Mouse (Mus musculus): Measurements from ENCODE around the gene Zfyve21. TPM values are rescaled to one million over a fixed set of nuclear protein-coding genes. Genes with fewer than 3 reads are reported as not detected.
A peak's percentile ranks its signal among the peaks of the same experiment; 100 is the strongest.

Zfyve21 gene
- polyA plus RNA-seq, 1 experiment from 2014 or later: 42.9 TPM

DNA sequence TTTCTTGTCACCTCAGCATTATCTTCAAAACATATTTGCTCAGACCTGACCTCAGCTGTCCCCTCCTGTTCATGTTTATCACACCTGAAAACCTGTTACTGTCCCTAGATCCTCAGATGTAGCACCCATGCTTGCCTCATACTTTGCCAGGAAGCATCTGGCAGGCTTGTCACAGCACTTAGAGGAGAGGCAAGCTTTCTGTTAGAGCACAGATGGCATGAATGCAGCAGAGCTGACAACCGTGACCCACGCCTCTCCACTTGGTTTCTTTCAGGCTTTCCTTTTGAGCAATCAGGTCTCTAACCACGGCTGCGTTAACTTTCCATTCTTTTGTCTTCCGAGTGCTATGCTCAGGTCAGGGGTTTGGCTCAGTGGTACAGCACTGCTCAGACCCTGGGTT lies 15.5 kb downstream of the Zfyve21 start:
- H3K36me3 ChIP-seq: peaks cover 99% of the 10 kb centered on the region
- H3K9ac ChIP-seq: no peak overlapping the region
- no peaks in the 10 kb centered on the region for H3K9me3 ChIP-seq
- no peak for ATAC-seq (ENCODE audit: low FRiP score)
- WGBS: 48% methylated on average over 5 of the region's 5 CpGs
- H3K4me2 ChIP-seq: no peak overlapping the region
- H3K27me3 ChIP-seq: no peaks in the 10 kb centered on the region
- no peaks in the 10 kb centered on the region for H3K4me1 ChIP-seq (replicated peaks)
- H3K4me3 ChIP-seq: no peak overlapping the region
- H3K27ac ChIP-seq: no peak overlapping the region

- Histone ChIP-seq H3K4me3 (no peak overlapping the region), H3K9me3 (no peaks in the 10 kb centered on the region), H3K36me3 (peaks cover 99% of the 10 kb centered on the region), H3K27me3 (no peaks in the 10 kb centered on the region), H3K27ac (0 out of 2 replicates have a peak overlapping the region, but pooled peaks have one; percentile 14), H3K4me1 (replicated peaks) (no peaks in the 10 kb centered on the region), H3K4me2 (no peak overlapping the region), H3K9ac (no peak overlapping the region)
- WGBS: 82% methylated on average over 9 of the region's 9 CpGs
- no peak for ATAC-seq (ENCODE audit: low FRiP score)
Observed at GRCm38 (mm10) chr12:111829954-111830353, 16.0 kb downstream of the Zfyve21 start.

DNA sequence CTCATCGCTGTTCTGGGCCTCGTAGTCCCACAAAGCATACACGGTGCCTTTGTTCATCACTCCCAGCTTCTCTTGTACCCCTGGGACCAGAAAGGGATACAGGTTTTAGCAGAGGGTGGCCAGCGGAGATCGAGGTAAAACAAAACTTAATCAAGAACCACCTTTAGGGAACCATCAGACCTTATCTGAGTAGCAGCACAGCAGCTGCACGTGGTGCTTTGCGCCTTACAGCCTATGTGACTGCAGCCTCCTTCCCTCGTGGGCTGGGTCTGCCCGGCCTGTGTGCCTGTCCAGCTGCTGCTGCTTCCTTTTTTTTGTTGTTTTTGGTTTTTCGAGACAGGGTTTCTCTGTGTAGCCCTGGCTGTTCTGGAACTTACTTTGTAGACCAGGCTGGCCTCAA lies 16.4 kb downstream of the Zfyve21 start:
- no peaks in the 10 kb centered on the region for H3K4me1 ChIP-seq (replicated peaks)
- no peaks in the 10 kb centered on the region for H3K9me3 ChIP-seq
- no peak overlapping the region for H3K9ac ChIP-seq
- no peak overlapping the region for H3K4me3 ChIP-seq
- 90% methylated on average over 10 of the region's 10 CpGs for WGBS
- ATAC-seq (ENCODE audit: low FRiP score): no peak
- no peak overlapping the region for H3K4me2 ChIP-seq
- peaks cover 99% of the 10 kb centered on the region for H3K36me3 ChIP-seq
- H3K27ac ChIP-seq: 0 out of 2 replicates have a peak overlapping the region, but pooled peaks have one; percentile 14
- H3K27me3 ChIP-seq: no peaks in the 10 kb centered on the region

- no peak overlapping the region for H3K9ac ChIP-seq
- ATAC-seq (ENCODE audit: low FRiP score): no peak
- H3K27me3 ChIP-seq: no peaks in the 10 kb centered on the region
- H3K4me2 ChIP-seq: no peak overlapping the region
- H3K36me3 ChIP-seq: peaks cover 99% of the 10 kb centered on the region
- H3K4me1 ChIP-seq (replicated peaks): no peaks in the 10 kb centered on the region
- H3K27ac ChIP-seq: no peak overlapping the region
- no peaks in the 10 kb centered on the region for H3K9me3 ChIP-seq
- WGBS: 92% methylated on average over 5 of the region's 5 CpGs
- H3K4me3 ChIP-seq: no peak overlapping the region
Observed at GRCm38 (mm10) chr12:111832643-111833042, 18.7 kb downstream of the Zfyve21 start.

- ATAC-seq (ENCODE audit: low FRiP score): no peak
- Histone ChIP-seq H3K36me3 (peaks cover 99% of the 10 kb centered on the region), H3K9me3 (no peaks in the 10 kb centered on the region), H3K4me3 (no peak overlapping the region), H3K9ac (no peak overlapping the region), H3K4me2 (no peak overlapping the region), H3K27ac (no peak overlapping the region), H3K4me1 (replicated peaks) (no peaks in the 10 kb centered on the region), H3K27me3 (no peaks in the 10 kb centered on the region)
- 94% methylated on average over 10 of the region's 10 CpGs for WGBS
Observed at GRCm38 (mm10) chr12:111833457-111833856, 19.5 kb downstream of the Zfyve21 start.

- no peaks in the 10 kb centered on the region for H3K27me3 ChIP-seq
- no peak overlapping the region for H3K27ac ChIP-seq
- WGBS: 87% methylated on average over 15 of the region's 15 CpGs
- H3K4me2 ChIP-seq: no peak overlapping the region
- H3K4me3 ChIP-seq: no peak overlapping the region
- H3K9ac ChIP-seq: no peak overlapping the region
- H3K4me1 ChIP-seq (replicated peaks): no peaks in the 10 kb centered on the region
- peaks cover 42% of the 10 kb centered on the region for H3K36me3 ChIP-seq
- ATAC-seq (ENCODE audit: low FRiP score): no peak
- H3K9me3 ChIP-seq: no peaks in the 10 kb centered on the region
Observed at GRCm38 (mm10) chr12:111842565-111843433, 28.8 kb downstream of the Zfyve21 start.

GRCm38 (mm10) chr12:111843470-111843869 lies 29.5 kb downstream of the Zfyve21 start:
- no peaks in the 10 kb centered on the region for H3K27me3 ChIP-seq
- H3K4me3 ChIP-seq: no peak overlapping the region
- ATAC-seq (ENCODE audit: low FRiP score): no peak
- 73% methylated on average over 2 of the region's 2 CpGs for WGBS
- peaks cover 36% of the 10 kb centered on the region for H3K36me3 ChIP-seq
- H3K9me3 ChIP-seq: no peaks in the 10 kb centered on the region
- no peak overlapping the region for H3K27ac ChIP-seq
- no peak overlapping the region for H3K9ac ChIP-seq
- no peaks in the 10 kb centered on the region for H3K4me1 ChIP-seq (replicated peaks)
- no peak overlapping the region for H3K4me2 ChIP-seq

GRCm38 (mm10) chr12:111845953-111846352 lies 32.0 kb downstream of the Zfyve21 start:
- H3K9me3 ChIP-seq: no peaks in the 10 kb centered on the region
- peaks cover 13% of the 10 kb centered on the region for H3K36me3 ChIP-seq
- ATAC-seq (ENCODE audit: low FRiP score): no peak
- no peak overlapping the region for H3K4me3 ChIP-seq
- no peaks in the 10 kb centered on the region for H3K27me3 ChIP-seq
- no peaks in the 10 kb centered on the region for H3K4me1 ChIP-seq (replicated peaks)
- H3K27ac ChIP-seq: no peak overlapping the region
- 91% methylated on average over 4 of the region's 4 CpGs for WGBS
- no peak overlapping the region for H3K9ac ChIP-seq
- H3K4me2 ChIP-seq: no peak overlapping the region

GRCm38 (mm10) chr12:111846815-111847214 lies 32.8 kb downstream of the Zfyve21 start:
- ATAC-seq (ENCODE audit: low FRiP score): no peak
- Histone ChIP-seq H3K4me2 (no peak overlapping the region), H3K36me3 (peaks cover 10% of the 10 kb centered on the region), H3K4me1 (replicated peaks) (no peaks in the 10 kb centered on the region), H3K9ac (no peak overlapping the region), H3K27ac (no peak overlapping the region), H3K9me3 (no peaks in the 10 kb centered on the region), H3K4me3 (no peak overlapping the region), H3K27me3 (no peaks in the 10 kb centered on the region)
- WGBS: 86% methylated on average over 10 of the region's 10 CpGs

- Histone ChIP-seq H3K27me3 (no peaks in the 10 kb centered on the region), H3K4me1 (replicated peaks) (no peaks in the 10 kb centered on the region), H3K4me2 (no peak overlapping the region), H3K9ac (no peak overlapping the region), H3K36me3 (peaks cover under 1% of the 10 kb centered on the region), H3K4me3 (no peak overlapping the region), H3K9me3 (no peaks in the 10 kb centered on the region), H3K27ac (no peak overlapping the region)
- ATAC-seq (ENCODE audit: low FRiP score): no peak
- 71% methylated on average over 9 of the region's 9 CpGs for WGBS
Observed at GRCm38 (mm10) chr12:111848300-111848798, 34.4 kb downstream of the Zfyve21 start.

- WGBS: 68% methylated on average over 2 of the region's 2 CpGs
- Histone ChIP-seq H3K36me3 (peaks cover 4% of the 10 kb centered on the region; the same call in 1 of the 2 replicates), H3K27ac (no peak overlapping the region), H3K27me3 (no peaks in the 10 kb centered on the region), H3K9me3 (no peaks in the 10 kb centered on the region), H3K4me3 (no peak overlapping the region), H3K4me2 (no peak overlapping the region), H3K9ac (no peak overlapping the region), H3K4me1 (replicated peaks) (no peaks in the 10 kb centered on the region)
- ATAC-seq (ENCODE audit: low FRiP score): no peak
Observed at GRCm38 (mm10) chr12:111851235-111851634, 37.3 kb downstream of the Zfyve21 start.

GRCm38 (mm10) chr12:111851745-111852144 lies 37.8 kb downstream of the Zfyve21 start:
- no peaks in the 10 kb centered on the region for H3K9me3 ChIP-seq
- no peak overlapping the region for H3K4me3 ChIP-seq
- WGBS: 80% methylated on average over 5 of the region's 5 CpGs
- no peaks in the 10 kb centered on the region for H3K4me1 ChIP-seq (replicated peaks)
- H3K4me2 ChIP-seq: no peak overlapping the region
- no peak overlapping the region for H3K27ac ChIP-seq
- ATAC-seq (ENCODE audit: low FRiP score): no peak
- H3K27me3 ChIP-seq: no peaks in the 10 kb centered on the region
- peaks cover 7% of the 10 kb centered on the region; the same call in 1 of the 2 replicates for H3K36me3 ChIP-seq
- no peak overlapping the region for H3K9ac ChIP-seq

DNA sequence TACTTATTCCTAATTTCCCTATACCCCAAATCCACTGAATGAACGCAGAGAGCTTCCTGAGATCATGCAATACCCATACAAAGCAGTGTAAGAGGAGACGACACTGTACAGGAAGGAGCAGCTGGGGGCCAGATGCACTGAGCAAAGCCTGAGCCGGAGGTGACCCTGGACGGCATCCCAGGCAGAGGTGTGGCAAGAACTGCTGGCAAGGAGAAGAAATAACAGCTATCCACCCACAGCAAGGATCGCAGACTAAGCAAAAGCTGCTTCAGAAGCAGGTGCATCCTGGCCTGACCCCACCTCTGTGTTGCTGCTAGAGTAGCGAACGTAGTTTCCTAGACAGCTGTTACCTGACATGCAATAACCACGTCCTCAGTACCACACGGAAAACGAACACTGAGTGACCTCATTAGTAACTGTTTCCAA lies 39.1 kb downstream of the Zfyve21 start:
- WGBS: 72% methylated on average over 10 of the region's 10 CpGs
- no peaks in the 10 kb centered on the region for H3K4me1 ChIP-seq (replicated peaks)
- H3K4me2 ChIP-seq: no peak overlapping the region
- H3K27ac ChIP-seq: no peak overlapping the region
- no peak overlapping the region for H3K4me3 ChIP-seq
- no peak for ATAC-seq (ENCODE audit: low FRiP score)
- H3K36me3 ChIP-seq: peaks cover 15% of the 10 kb centered on the region; the same call in 1 of the 2 replicates
- H3K27me3 ChIP-seq: no peaks in the 10 kb centered on the region
- H3K9ac ChIP-seq: no peak overlapping the region
- H3K9me3 ChIP-seq: no peaks in the 10 kb centered on the region

Measured in hindbrain, embryonic 13.5 days (tissue).